Mouse (Mus musculus) common myeloid progenitor, adult 5-6 weeks (primary cell): ENCODE measurements around the gene St6galnac6. TPM values are rescaled to one million over a fixed set of nuclear protein-coding genes. Genes with fewer than 3 reads are reported as not detected.

Experiments
- ATAC-seq: replicated peaks from 2 replicates; pipeline ENCODE4 v1.8.0; 2016; ENCODE audit warnings: low read depth, mild to moderate bottlenecking, moderate TSS enrichment, inconsistent platforms; ENCODE audit not compliant: poor library complexity, severe bottlenecking
- total RNA-seq: library from RNA; stranded (forward); fragments of 200-1000, 187-1606 nt; gene quantifications from 2 replicates; pipeline ENCODE4 v1.2.3, GENCODE M21; 2017

Gene St6galnac6
- total RNA-seq, 1 experiment from 2014 or later, result 12.7 TPM

DNA sequence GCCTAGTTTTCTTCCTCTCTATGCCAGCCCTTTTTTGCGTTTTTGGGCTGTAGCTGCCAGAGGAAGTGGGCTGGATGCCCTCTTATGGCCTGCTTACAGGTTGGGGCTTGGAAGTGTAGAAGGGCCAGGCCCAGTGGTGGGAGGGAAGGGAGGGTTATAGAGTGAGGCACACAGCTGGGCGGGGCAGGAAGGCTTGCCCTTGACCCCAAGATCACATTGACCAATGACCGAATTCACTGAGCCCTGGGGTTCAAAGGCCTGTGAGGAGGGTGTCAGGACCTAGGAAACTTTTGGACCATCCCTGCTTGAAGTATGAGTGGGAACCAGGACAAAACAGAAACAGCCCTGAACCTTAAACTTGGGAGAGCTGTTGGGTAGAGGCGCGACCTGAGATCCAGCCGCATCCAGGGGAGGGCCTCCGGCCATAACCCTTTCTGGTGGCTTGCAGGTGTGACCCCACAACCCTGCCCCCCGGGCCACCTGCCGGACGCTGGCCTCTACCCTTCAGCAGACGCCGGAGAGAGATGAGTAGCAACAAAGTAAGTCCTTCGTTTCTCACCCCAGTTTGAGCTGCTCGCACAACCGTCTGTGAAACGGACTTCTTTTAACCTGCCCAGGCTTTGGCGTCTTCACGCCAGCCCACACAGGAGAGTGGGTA is 9.4 kb downstream of the St6galnac6 start:
- no peak; the same call in none of the 2 replicates for ATAC-seq

DNA sequence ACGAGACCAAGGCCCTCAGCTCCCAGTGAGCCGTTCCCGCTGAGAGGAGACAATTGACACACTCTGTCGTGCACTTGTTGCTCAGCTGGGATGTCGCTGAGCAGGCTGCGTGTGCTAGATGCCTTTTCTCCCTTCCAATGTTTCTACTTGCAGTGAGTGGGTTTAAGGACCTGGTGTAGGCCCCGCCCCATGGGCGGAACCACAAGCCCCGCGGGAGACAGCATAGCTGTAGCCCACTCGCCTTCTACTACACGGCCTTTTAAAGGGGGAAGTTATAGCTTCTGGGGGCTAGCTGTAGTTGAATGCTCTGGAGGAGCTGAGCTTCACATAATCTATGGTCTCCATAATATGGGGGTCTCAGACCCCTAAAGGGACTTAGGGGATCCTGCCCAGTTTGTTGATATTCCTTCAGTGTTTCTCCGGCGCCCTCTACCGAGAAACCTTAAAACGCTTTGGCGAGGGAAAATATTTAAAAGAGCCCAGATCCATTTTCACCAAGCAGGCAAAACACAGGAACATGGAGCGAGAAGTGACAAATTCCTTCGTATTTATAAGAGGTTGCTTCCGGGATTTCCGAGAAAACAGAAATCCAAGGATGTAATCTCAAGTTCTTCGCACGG is 11.2 kb downstream of the St6galnac6 start:
- no peak for ATAC-seq

GRCm38 (mm10) chr2:32612274-32612673 is 12.8 kb downstream of the St6galnac6 start:
- ATAC-seq, result no peak

GRCm38 (mm10) chr2:32617109-32617508 is 17.6 kb downstream of the St6galnac6 start:
- no peak for ATAC-seq

GRCm38 (mm10) chr2:32617601-32618000 is 18.1 kb downstream of the St6galnac6 start:
- no peak for ATAC-seq

- ATAC-seq, result no peak
These were observed 18.5 kb downstream of the St6galnac6 start for GRCm38 (mm10) chr2:32618051-32618450.

DNA sequence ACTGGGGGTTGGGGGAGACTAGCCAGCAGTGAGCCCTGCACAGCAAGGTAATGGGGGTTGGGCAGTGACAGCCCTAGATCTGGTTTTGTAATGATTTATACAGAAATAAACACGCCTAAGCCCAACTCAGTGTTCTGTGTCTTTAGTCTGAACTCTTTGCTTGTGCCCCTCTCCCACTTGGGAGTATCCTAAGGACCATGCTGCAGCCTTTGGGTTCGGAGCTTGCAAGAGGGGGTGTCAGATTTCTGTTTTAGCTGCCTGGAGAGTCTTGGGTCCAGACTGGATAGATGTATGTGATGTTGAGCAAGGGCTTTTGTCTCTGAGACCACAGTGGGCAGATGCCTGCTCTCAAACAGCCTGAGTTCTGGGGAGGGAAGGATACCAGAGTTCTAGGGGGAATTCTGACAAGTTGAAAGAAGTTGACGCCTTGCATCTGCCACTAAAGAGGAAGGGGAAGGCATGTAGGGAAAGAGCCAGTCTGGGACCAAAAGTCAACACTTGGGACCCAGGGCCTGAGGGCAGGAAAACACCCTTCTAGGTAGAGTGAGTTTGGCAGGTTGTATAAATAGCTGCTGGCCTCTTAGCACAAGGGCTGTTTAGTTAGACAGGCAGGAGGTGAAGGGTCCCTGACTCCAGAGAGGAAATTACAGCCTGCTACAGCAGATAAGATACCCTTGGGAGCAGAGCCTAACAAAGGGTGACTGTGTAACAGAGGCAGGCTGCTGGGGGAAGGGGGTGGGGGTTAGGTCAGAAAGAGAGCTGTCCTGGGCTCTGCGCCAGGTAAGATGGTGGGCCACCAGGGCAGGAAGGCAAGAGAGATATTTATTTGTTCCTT is 21.4 kb downstream of the St6galnac6 start:
- peak; percentile 56 for ATAC-seq

- ATAC-seq, result peak; percentile 12; the same call in 1 of the 2 replicates
These were observed 22.0 kb downstream of the St6galnac6 start, which contains the start of gene Ak1 for GRCm38 (mm10) chr2:32621517-32621859. Gene Ak1 (plus strand): TSS chr2:32621758.

GRCm38 (mm10) chr2:32624111-32624748 is 24.7 kb downstream of the St6galnac6 start:
- ATAC-seq, result no peak

- ATAC-seq, result peak; percentile 27; the same call in 1 of the 2 replicates
These were observed 25.8 kb downstream of the St6galnac6 start for GRCm38 (mm10) chr2:32625212-32625872.

- ATAC-seq, result no peak
These were observed 26.6 kb downstream of the St6galnac6 start for GRCm38 (mm10) chr2:32625873-32626694.

- ATAC-seq, result no peak
These were observed 27.9 kb downstream of the St6galnac6 start for GRCm38 (mm10) chr2:32627266-32628043.

DNA sequence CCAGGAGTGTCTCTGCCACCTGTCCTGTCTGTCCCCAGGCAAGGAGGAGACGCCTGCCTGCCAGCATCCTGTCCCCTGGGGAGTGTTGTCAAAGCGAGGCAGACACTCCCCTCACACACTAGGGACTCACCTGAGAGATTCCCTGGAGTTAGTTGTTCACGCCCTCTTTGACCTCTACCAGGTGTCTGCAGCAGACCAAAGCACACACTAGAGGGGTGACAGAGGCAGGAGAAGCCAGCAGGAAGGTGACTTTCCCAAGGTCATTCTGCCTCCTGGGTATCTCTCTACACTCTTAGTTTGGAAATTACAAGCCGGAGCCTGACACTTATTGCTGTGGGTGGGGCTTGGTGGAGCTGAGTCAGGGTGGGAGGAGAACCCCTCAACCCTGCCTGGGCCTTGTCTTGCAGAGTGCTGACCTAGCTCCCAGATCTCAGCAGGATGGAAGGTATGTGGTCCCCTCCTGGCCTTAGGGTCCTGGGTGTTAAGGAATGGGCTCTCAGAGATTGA is 28.6 kb downstream of the St6galnac6 start:
- ATAC-seq, result no peak

GRCm38 (mm10) chr2:32628729-32629128 is 29.2 kb downstream of the St6galnac6 start:
- ATAC-seq, result no peak

DNA sequence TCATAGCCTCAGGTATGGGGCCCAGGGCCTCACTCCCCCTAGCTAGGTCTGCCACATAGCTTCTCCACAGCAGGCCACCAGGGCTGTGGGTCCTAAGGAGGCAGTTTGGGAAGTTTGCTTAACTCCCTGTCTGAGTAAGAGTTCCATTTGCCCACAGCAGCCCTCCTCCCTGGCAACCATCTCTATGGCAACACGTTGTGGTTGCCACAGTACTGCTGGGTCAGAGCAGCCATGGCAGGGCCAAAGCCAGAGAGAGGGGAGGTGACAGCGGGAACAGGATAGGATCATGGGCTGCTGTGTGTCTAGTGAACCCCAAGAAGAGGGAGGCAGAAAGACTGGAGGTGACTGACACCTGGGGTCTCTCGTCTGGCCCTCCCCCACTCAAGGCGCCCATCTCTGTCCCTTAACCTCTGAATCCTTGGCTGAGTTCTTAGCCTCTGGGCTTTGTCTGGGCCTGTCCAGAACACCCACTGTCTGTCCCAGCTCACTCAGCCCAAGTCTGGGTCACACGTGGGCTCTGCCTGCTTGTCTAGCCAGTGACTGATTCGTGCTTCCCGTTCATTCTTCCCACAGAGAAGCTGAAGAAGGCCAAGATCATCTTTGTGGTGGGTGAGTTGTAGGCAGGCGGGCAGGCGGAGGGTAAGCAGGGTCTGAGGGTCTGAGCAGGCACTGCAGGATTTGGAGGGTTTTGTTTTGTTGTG is 29.9 kb downstream of the St6galnac6 start:
- peak; percentile 66 for ATAC-seq

DNA sequence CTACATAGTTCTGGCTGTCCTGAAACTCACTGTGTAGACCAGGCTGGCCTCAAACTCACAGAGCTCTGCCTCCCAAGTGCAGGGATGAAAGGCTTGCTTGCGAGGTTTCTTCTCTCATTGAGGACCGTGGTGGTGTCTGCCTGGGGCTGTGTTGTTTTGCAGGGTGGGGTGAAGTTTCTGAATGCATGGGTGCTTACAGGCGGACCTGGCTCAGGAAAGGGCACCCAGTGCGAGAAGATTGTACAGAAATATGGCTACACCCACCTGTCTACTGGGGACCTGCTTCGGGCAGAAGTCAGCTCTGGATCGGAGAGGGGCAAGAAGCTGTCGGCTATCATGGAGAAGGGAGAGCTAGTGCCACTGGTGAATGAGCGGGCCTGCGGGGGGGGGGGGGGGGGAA is 30.5 kb downstream of the St6galnac6 start:
- no peak for ATAC-seq

DNA sequence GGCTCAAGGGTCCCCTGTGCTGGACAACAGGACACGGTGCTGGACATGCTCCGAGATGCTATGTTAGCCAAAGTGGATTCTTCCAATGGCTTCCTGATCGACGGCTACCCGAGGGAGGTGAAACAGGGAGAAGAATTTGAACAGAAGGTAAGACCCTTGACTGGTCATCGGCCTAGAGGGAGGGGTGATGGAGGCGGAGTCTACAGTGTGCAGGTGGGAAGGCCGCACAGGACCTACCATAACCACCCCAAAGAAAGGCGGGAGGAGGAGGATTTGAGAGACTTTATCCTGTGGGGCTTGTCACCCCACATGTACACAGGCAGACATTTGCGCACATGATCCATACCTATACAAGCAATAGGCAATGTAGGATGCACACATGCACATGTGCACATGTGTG is 31.5 kb downstream of the St6galnac6 start:
- ATAC-seq, result no peak
